Mouse (Mus musculus) liver, embryonic 14.5 days (tissue): ENCODE data around the gene Fanci.

Experiments used
- CTCF ChIP-seq: IDR thresholded peaks from 2 replicates; pipeline ENCODE4 v1.5.1; 2016; ENCODE audit warnings: antibody characterized with exemption, low read depth, control low read depth
- EP300 ChIP-seq: IDR thresholded peaks from 2 replicates; pipeline ENCODE4 v1.6.1; 2016; ENCODE audit warnings: antibody characterized with exemption, low read depth

GRCm38 (mm10) chr7:79395186-79395585 lies 3.5 kb downstream of the Fanci start:
- TF ChIP-seq EP300, result no peak
- TF ChIP-seq CTCF, result no peak
